Mouse (Mus musculus): ENCODE measurements around the gene Trpc4ap. TPM values are rescaled to one million over a fixed set of nuclear protein-coding genes. Genes with fewer than 3 reads are reported as not detected.

Trpc4ap gene
- polyA plus RNA-seq, 1 experiment from 2014 or later: 92.4 TPM

- Histone ChIP-seq H3K9me3 (replicated peaks; ENCODE audit: control insufficient read depth, low read length) (no peaks in the 10 kb centered on the region), H3K4me3 (ENCODE audit: low read depth, low read length) (no peak overlapping the region), H3K4me2 (no peak overlapping the region), H3K27me3 (ENCODE audit: control insufficient read depth, insufficient read depth, low read length) (no peaks in the 10 kb centered on the region), H3K27ac (ENCODE audit: low read depth, low read length) (no peak overlapping the region), H3K36me3 (ENCODE audit: control insufficient read depth, insufficient read depth, low read length) (peaks cover 7% of the 10 kb centered on the region), H3K4me1 (ENCODE audit: control insufficient read depth, insufficient read depth, low read length) (no peaks in the 10 kb centered on the region), H3K9ac (ENCODE audit: low read depth, low read length) (no peak overlapping the region)
- no peak for ATAC-seq (replicated peaks; ENCODE audit: insufficient number of reproducible peaks, low FRiP score, low TSS enrichment)
- 33% methylated on average over 2 of the region's 2 CpGs for WGBS (ENCODE audit: insufficient replicate concordance)
These were observed 18.6 kb downstream of the Trpc4ap start for GRCm38 (mm10) chr2:155673546-155673945.

GRCm38 (mm10) chr2:155671236-155671635 is 20.9 kb downstream of the Trpc4ap start:
- Histone ChIP-seq H3K4me3 (ENCODE audit: low read depth, low read length) (no peak overlapping the region), H3K4me2 (no peak overlapping the region), H3K36me3 (ENCODE audit: control insufficient read depth, insufficient read depth, low read length) (peaks cover 10% of the 10 kb centered on the region), H3K9me3 (replicated peaks; ENCODE audit: control insufficient read depth, low read length) (no peaks in the 10 kb centered on the region), H3K4me1 (ENCODE audit: control insufficient read depth, insufficient read depth, low read length) (no peaks in the 10 kb centered on the region), H3K9ac (ENCODE audit: low read depth, low read length) (no peak overlapping the region), H3K27ac (ENCODE audit: low read depth, low read length) (no peak overlapping the region), H3K27me3 (ENCODE audit: control insufficient read depth, insufficient read depth, low read length) (no peaks in the 10 kb centered on the region)
- ATAC-seq (replicated peaks; ENCODE audit: insufficient number of reproducible peaks, low FRiP score, low TSS enrichment): no peak
- WGBS (ENCODE audit: insufficient replicate concordance): 88% methylated on average over 4 of the region's 4 CpGs

GRCm38 (mm10) chr2:155668461-155668860 is 23.7 kb downstream of the Trpc4ap start:
- no peak overlapping the region for H3K4me3 ChIP-seq (ENCODE audit: low read depth, low read length)
- ATAC-seq (replicated peaks; ENCODE audit: insufficient number of reproducible peaks, low FRiP score, low TSS enrichment): no peak
- no peak overlapping the region for H3K27ac ChIP-seq (ENCODE audit: low read depth, low read length)
- no peaks in the 10 kb centered on the region for H3K4me1 ChIP-seq (ENCODE audit: control insufficient read depth, insufficient read depth, low read length)
- no peaks in the 10 kb centered on the region for H3K9me3 ChIP-seq (replicated peaks; ENCODE audit: control insufficient read depth, low read length)
- WGBS (ENCODE audit: insufficient replicate concordance): 81% methylated on average over 4 of the region's 4 CpGs
- H3K9ac ChIP-seq (ENCODE audit: low read depth, low read length): no peak overlapping the region
- H3K27me3 ChIP-seq (ENCODE audit: control insufficient read depth, insufficient read depth, low read length): no peaks in the 10 kb centered on the region
- H3K4me2 ChIP-seq: no peak overlapping the region
- peaks cover 18% of the 10 kb centered on the region for H3K36me3 ChIP-seq (ENCODE audit: control insufficient read depth, insufficient read depth, low read length)

- no peaks in the 10 kb centered on the region for H3K4me1 ChIP-seq (ENCODE audit: control insufficient read depth, insufficient read depth, low read length)
- WGBS (ENCODE audit: insufficient replicate concordance): 97% methylated on average over 8 of the region's 8 CpGs
- H3K4me2 ChIP-seq: no peak overlapping the region
- no peaks in the 10 kb centered on the region for H3K9me3 ChIP-seq (replicated peaks; ENCODE audit: control insufficient read depth, low read length)
- H3K27me3 ChIP-seq (ENCODE audit: control insufficient read depth, insufficient read depth, low read length): no peaks in the 10 kb centered on the region
- H3K9ac ChIP-seq (ENCODE audit: low read depth, low read length): no peak overlapping the region
- no peak overlapping the region for H3K4me3 ChIP-seq (ENCODE audit: low read depth, low read length)
- no peak for ATAC-seq (replicated peaks; ENCODE audit: insufficient number of reproducible peaks, low FRiP score, low TSS enrichment)
- H3K36me3 ChIP-seq (ENCODE audit: control insufficient read depth, insufficient read depth, low read length): peaks cover 22% of the 10 kb centered on the region
- H3K27ac ChIP-seq (ENCODE audit: low read depth, low read length): no peak overlapping the region
These were observed 24.3 kb downstream of the Trpc4ap start for GRCm38 (mm10) chr2:155667881-155668280.

- no peak overlapping the region for H3K9ac ChIP-seq (ENCODE audit: low read depth, low read length)
- no peaks in the 10 kb centered on the region for H3K9me3 ChIP-seq (replicated peaks; ENCODE audit: control insufficient read depth, low read length)
- no peaks in the 10 kb centered on the region for H3K4me1 ChIP-seq (ENCODE audit: control insufficient read depth, insufficient read depth, low read length)
- no peak overlapping the region for H3K27ac ChIP-seq (ENCODE audit: low read depth, low read length)
- 78% methylated on average over 6 of the region's 6 CpGs for WGBS (ENCODE audit: insufficient replicate concordance)
- ATAC-seq (replicated peaks; ENCODE audit: insufficient number of reproducible peaks, low FRiP score, low TSS enrichment): no peak
- no peak overlapping the region for H3K4me2 ChIP-seq
- H3K27me3 ChIP-seq (ENCODE audit: control insufficient read depth, insufficient read depth, low read length): no peaks in the 10 kb centered on the region
- no peak overlapping the region for H3K4me3 ChIP-seq (ENCODE audit: low read depth, low read length)
- H3K36me3 ChIP-seq (ENCODE audit: control insufficient read depth, insufficient read depth, low read length): peaks cover 24% of the 10 kb centered on the region
These were observed 28.2 kb downstream of the Trpc4ap start for GRCm38 (mm10) chr2:155663910-155664460.

- H3K36me3 ChIP-seq (ENCODE audit: control insufficient read depth, insufficient read depth, low read length): peaks cover 23% of the 10 kb centered on the region
- H3K27ac ChIP-seq (ENCODE audit: low read depth, low read length): no peak overlapping the region
- no peak for ATAC-seq (replicated peaks; ENCODE audit: insufficient number of reproducible peaks, low FRiP score, low TSS enrichment)
- no peak overlapping the region for H3K4me3 ChIP-seq (ENCODE audit: low read depth, low read length)
- no peaks in the 10 kb centered on the region for H3K9me3 ChIP-seq (replicated peaks; ENCODE audit: control insufficient read depth, low read length)
- no peaks in the 10 kb centered on the region for H3K27me3 ChIP-seq (ENCODE audit: control insufficient read depth, insufficient read depth, low read length)
- 28% methylated on average over 5 of the region's 5 CpGs for WGBS (ENCODE audit: insufficient replicate concordance)
- H3K4me1 ChIP-seq (ENCODE audit: control insufficient read depth, insufficient read depth, low read length): no peaks in the 10 kb centered on the region
- H3K9ac ChIP-seq (ENCODE audit: low read depth, low read length): no peak overlapping the region
- no peak overlapping the region for H3K4me2 ChIP-seq
These were observed 29.1 kb downstream of the Trpc4ap start for GRCm38 (mm10) chr2:155663097-155663496.

GRCm38 (mm10) chr2:155662390-155662789 is 29.8 kb downstream of the Trpc4ap start:
- no peak for ATAC-seq (replicated peaks; ENCODE audit: insufficient number of reproducible peaks, low FRiP score, low TSS enrichment)
- no peaks in the 10 kb centered on the region for H3K27me3 ChIP-seq (ENCODE audit: control insufficient read depth, insufficient read depth, low read length)
- H3K4me3 ChIP-seq (ENCODE audit: low read depth, low read length): no peak overlapping the region
- no peaks in the 10 kb centered on the region for H3K4me1 ChIP-seq (ENCODE audit: control insufficient read depth, insufficient read depth, low read length)
- WGBS (ENCODE audit: insufficient replicate concordance): 92% methylated on average over 5 of the region's 5 CpGs
- no peak overlapping the region for H3K9ac ChIP-seq (ENCODE audit: low read depth, low read length)
- no peaks in the 10 kb centered on the region for H3K9me3 ChIP-seq (replicated peaks; ENCODE audit: control insufficient read depth, low read length)
- H3K36me3 ChIP-seq (ENCODE audit: control insufficient read depth, insufficient read depth, low read length): peaks cover 23% of the 10 kb centered on the region
- no peak overlapping the region for H3K27ac ChIP-seq (ENCODE audit: low read depth, low read length)
- no peak overlapping the region for H3K4me2 ChIP-seq

- H3K36me3 ChIP-seq (ENCODE audit: control insufficient read depth, insufficient read depth, low read length): peaks cover 26% of the 10 kb centered on the region
- H3K27me3 ChIP-seq (ENCODE audit: control insufficient read depth, insufficient read depth, low read length): no peaks in the 10 kb centered on the region
- H3K4me3 ChIP-seq (ENCODE audit: low read depth, low read length): no peak overlapping the region
- WGBS (ENCODE audit: insufficient replicate concordance): 87% methylated on average over 6 of the region's 6 CpGs
- no peaks in the 10 kb centered on the region for H3K4me1 ChIP-seq (ENCODE audit: control insufficient read depth, insufficient read depth, low read length)
- no peaks in the 10 kb centered on the region for H3K9me3 ChIP-seq (replicated peaks; ENCODE audit: control insufficient read depth, low read length)
- no peak overlapping the region for H3K9ac ChIP-seq (ENCODE audit: low read depth, low read length)
- H3K4me2 ChIP-seq: no peak overlapping the region
- no peak for ATAC-seq (replicated peaks; ENCODE audit: insufficient number of reproducible peaks, low FRiP score, low TSS enrichment)
- no peak overlapping the region for H3K27ac ChIP-seq (ENCODE audit: low read depth, low read length)
These were observed 36.3 kb downstream of the Trpc4ap start for GRCm38 (mm10) chr2:155655759-155656372.

- Histone ChIP-seq H3K27ac (ENCODE audit: low read depth, low read length) (no peak overlapping the region), H3K36me3 (ENCODE audit: control insufficient read depth, insufficient read depth, low read length) (peaks cover 46% of the 10 kb centered on the region), H3K9ac (ENCODE audit: low read depth, low read length) (no peak overlapping the region), H3K4me1 (ENCODE audit: control insufficient read depth, insufficient read depth, low read length) (no peaks in the 10 kb centered on the region), H3K4me3 (ENCODE audit: low read depth, low read length) (no peak overlapping the region), H3K4me2 (no peak overlapping the region), H3K9me3 (replicated peaks; ENCODE audit: control insufficient read depth, low read length) (no peaks in the 10 kb centered on the region), H3K27me3 (ENCODE audit: control insufficient read depth, insufficient read depth, low read length) (no peaks in the 10 kb centered on the region)
- no peak for ATAC-seq (replicated peaks; ENCODE audit: insufficient number of reproducible peaks, low FRiP score, low TSS enrichment)
- 92% methylated on average over 5 of the region's 5 CpGs for WGBS (ENCODE audit: insufficient replicate concordance)
These were observed 39.6 kb downstream of the Trpc4ap start for GRCm38 (mm10) chr2:155652618-155653017.

Data from heart, embryonic 11.5 days (tissue).